Mouse (Mus musculus) embryonic facial prominence, embryonic 13.5 days (tissue): ENCODE measurements around the gene Tectb. TPM values are rescaled to one million over a fixed set of nuclear protein-coding genes. Genes with fewer than 3 reads are reported as not detected.
A peak's percentile ranks its signal among the peaks of the same experiment; 100 is the strongest.

Experiments
- ATAC-seq: fragments of 200-750 bp; cut with Nextera tagmentation; 2 replicates; pipeline ENCODE4 v1.8.0; 2017; ENCODE audit warnings: low read depth; ENCODE audit not compliant: insufficient number of reproducible peaks, insufficient read depth, low FRiP score, low TSS enrichment
- H3K27ac ChIP-seq: fragments of 300-500 bp; sonication (generic); 2 replicates; pipeline ENCODE4 v1.5.1; 2015; ENCODE audit warnings: moderate library complexity, mild to moderate bottlenecking, inconsistent platforms
- H3K27me3 ChIP-seq: fragments of 300-500 bp; sonication (generic); 2 replicates; pipeline ENCODE4 v1.6.1; 2015; ENCODE audit warnings: mild to moderate bottlenecking, inconsistent platforms
- H3K36me3 ChIP-seq: fragments of 300-500 bp; sonication (generic); 2 replicates; pipeline ENCODE4 v1.6.1; 2015; ENCODE audit warnings: mild to moderate bottlenecking, inconsistent platforms
- H3K4me1 ChIP-seq: fragments of 300-500 bp; sonication (generic); 2 replicates; pipeline ENCODE4 v1.6.1; 2015; ENCODE audit warnings: inconsistent platforms
- H3K4me2 ChIP-seq: fragments of 300-500 bp; sonication (generic); 2 replicates; pipeline ENCODE4 v1.6.1; 2015; ENCODE audit warnings: moderate library complexity, mild to moderate bottlenecking, inconsistent platforms
- H3K4me3 ChIP-seq: fragments of 300-500 bp; sonication (generic); 2 replicates; pipeline ENCODE4 v1.5.1; 2015; ENCODE audit warnings: mild to moderate bottlenecking, inconsistent platforms
- H3K9ac ChIP-seq: fragments of 300-500 bp; sonication (generic); 2 replicates; pipeline ENCODE4 v1.6.1; 2015; ENCODE audit warnings: mild to moderate bottlenecking, inconsistent platforms
- H3K9me3 ChIP-seq: fragments of 300-500 bp; sonication (generic); 2 replicates; pipeline ENCODE4 v1.6.1; 2016; ENCODE audit warnings: inconsistent platforms
- WGBS: fragments of 180-500 bp; shearing (Covaris S2); methylation state at CpG from one replicate; pipeline ENCODE4 v1.1.7; 2015; ENCODE audit warnings: mixed read lengths; 5-methylcytosine and 5-hydroxymethylcytosine counted together
- polyA plus RNA-seq: library from polyadenylated mRNA; unstranded; fragments of >200 nt; fragmentation: Nextera tagmentation; extraction: Ambion mirVana; gene quantifications from 2 replicates; pipeline ENCODE4 v1.2.1, GENCODE M21; 2015

Tectb gene
- polyA plus RNA-seq, 1 experiment from 2014 or later: not detected

GRCm38 (mm10) chr19:55213617-55214340, 33.2 kb downstream of the Tectb start:
- Histone ChIP-seq H3K27ac (peak overlapping the region; percentile 28), H3K27me3 (no peaks in the 10 kb centered on the region), H3K4me3 (no peak overlapping the region), H3K4me1 (peaks cover 11% of the 10 kb centered on the region), H3K4me2 (no peak overlapping the region), H3K9ac (no peak overlapping the region), H3K36me3 (no peaks in the 10 kb centered on the region), H3K9me3 (no peaks in the 10 kb centered on the region)
- ATAC-seq: no peak
- 75% methylated on average over 12 of the region's 12 CpGs for WGBS

- H3K9ac ChIP-seq: no peak overlapping the region
- 83% methylated on average over 4 of the region's 4 CpGs for WGBS
- no peaks in the 10 kb centered on the region for H3K36me3 ChIP-seq
- peaks cover 15% of the 10 kb centered on the region for H3K4me1 ChIP-seq
- H3K27ac ChIP-seq: no peak overlapping the region
- no peak overlapping the region for H3K4me2 ChIP-seq
- no peaks in the 10 kb centered on the region for H3K9me3 ChIP-seq
- no peaks in the 10 kb centered on the region for H3K27me3 ChIP-seq
- ATAC-seq: no peak
- no peak overlapping the region for H3K4me3 ChIP-seq
Observed at GRCm38 (mm10) chr19:55216876-55217275, 36.3 kb downstream of the Tectb start.

DNA sequence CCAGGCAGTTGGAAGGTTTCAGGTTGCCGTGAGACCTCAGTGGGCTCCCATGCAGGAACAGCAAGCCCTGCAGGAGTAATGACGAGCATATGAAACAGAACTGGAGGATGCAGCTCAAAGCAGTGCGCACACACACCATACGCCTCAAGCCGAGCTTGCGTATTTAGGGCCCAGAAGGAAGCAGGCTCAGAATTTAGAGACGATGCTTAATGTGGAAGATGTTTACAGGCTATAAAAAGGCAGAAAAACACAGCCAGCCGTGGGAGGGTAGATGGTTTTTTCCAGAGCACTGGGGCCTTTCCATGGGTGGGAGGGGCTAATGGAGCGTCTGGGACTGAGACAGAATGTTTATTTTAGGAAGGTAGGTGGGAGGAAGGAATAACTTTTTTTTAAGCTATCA, 36.8 kb downstream of the Tectb start:
- H3K27ac ChIP-seq: no peak overlapping the region
- no peak overlapping the region for H3K4me2 ChIP-seq
- H3K4me3 ChIP-seq: no peak overlapping the region
- H3K36me3 ChIP-seq: no peaks in the 10 kb centered on the region
- no peak for ATAC-seq
- H3K4me1 ChIP-seq: peaks cover 15% of the 10 kb centered on the region
- no peaks in the 10 kb centered on the region for H3K27me3 ChIP-seq
- H3K9ac ChIP-seq: no peak overlapping the region
- 64% methylated on average over 9 of the region's 9 CpGs for WGBS
- H3K9me3 ChIP-seq: no peaks in the 10 kb centered on the region

- no peak overlapping the region for H3K27ac ChIP-seq
- WGBS: 4% methylated on average over 20 of the region's 20 CpGs
Observed at GRCm38 (mm10) chr19:55218192-55218739, 37.7 kb downstream of the Tectb start.

GRCm38 (mm10) chr19:55218741-55219221, 38.2 kb downstream of the Tectb start:
- no peak for ATAC-seq
- no peaks in the 10 kb centered on the region for H3K27me3 ChIP-seq
- no peak overlapping the region for H3K27ac ChIP-seq
- peak overlapping the region; percentile 46 for H3K4me3 ChIP-seq
- H3K36me3 ChIP-seq: no peaks in the 10 kb centered on the region
- H3K9ac ChIP-seq: peak overlapping the region; percentile 69
- H3K4me2 ChIP-seq: peak overlapping the region; percentile 61
- peaks cover 15% of the 10 kb centered on the region for H3K4me1 ChIP-seq
- 14% methylated on average over 12 of the region's 12 CpGs for WGBS
- no peaks in the 10 kb centered on the region for H3K9me3 ChIP-seq

More at GRCm38 (mm10) chr19:55218192-55218739, 37.7 kb downstream of the Tectb start:
- H3K4me1 ChIP-seq: peaks cover 15% of the 10 kb centered on the region
- peak overlapping the region; percentile 46 for H3K4me3 ChIP-seq
- H3K4me2 ChIP-seq: peak overlapping the region; percentile 61
- ATAC-seq: peak; percentile 49; the same call in 1 of the 2 replicates
- no peaks in the 10 kb centered on the region for H3K36me3 ChIP-seq
- no peaks in the 10 kb centered on the region for H3K27me3 ChIP-seq
- H3K9me3 ChIP-seq: no peaks in the 10 kb centered on the region
- peak overlapping the region; percentile 69 for H3K9ac ChIP-seq

GRCm38 (mm10) chr19:55219359-55219758, 38.8 kb downstream of the Tectb start:
- H3K27me3 ChIP-seq: no peaks in the 10 kb centered on the region
- no peak overlapping the region for H3K27ac ChIP-seq
- no peak overlapping the region for H3K4me3 ChIP-seq
- WGBS: 60% methylated on average over 8 of the region's 8 CpGs
- peaks cover 15% of the 10 kb centered on the region for H3K4me1 ChIP-seq
- no peaks in the 10 kb centered on the region for H3K9me3 ChIP-seq
- H3K4me2 ChIP-seq: peak overlapping the region; percentile 61; the same call in 1 of the 2 replicates
- H3K9ac ChIP-seq: peak overlapping the region; percentile 69; the same call in 1 of the 2 replicates
- ATAC-seq: no peak
- H3K36me3 ChIP-seq: no peaks in the 10 kb centered on the region

- H3K9ac ChIP-seq: no peak overlapping the region
- H3K4me3 ChIP-seq: no peak overlapping the region
- no peaks in the 10 kb centered on the region for H3K9me3 ChIP-seq
- H3K27ac ChIP-seq: no peak overlapping the region
- peaks cover 15% of the 10 kb centered on the region for H3K4me1 ChIP-seq
- H3K27me3 ChIP-seq: no peaks in the 10 kb centered on the region
- H3K36me3 ChIP-seq: no peaks in the 10 kb centered on the region
- 81% methylated on average over 6 of the region's 6 CpGs for WGBS
- ATAC-seq: no peak
- H3K4me2 ChIP-seq: no peak overlapping the region
Observed at GRCm38 (mm10) chr19:55221208-55221607, 40.7 kb downstream of the Tectb start.

DNA sequence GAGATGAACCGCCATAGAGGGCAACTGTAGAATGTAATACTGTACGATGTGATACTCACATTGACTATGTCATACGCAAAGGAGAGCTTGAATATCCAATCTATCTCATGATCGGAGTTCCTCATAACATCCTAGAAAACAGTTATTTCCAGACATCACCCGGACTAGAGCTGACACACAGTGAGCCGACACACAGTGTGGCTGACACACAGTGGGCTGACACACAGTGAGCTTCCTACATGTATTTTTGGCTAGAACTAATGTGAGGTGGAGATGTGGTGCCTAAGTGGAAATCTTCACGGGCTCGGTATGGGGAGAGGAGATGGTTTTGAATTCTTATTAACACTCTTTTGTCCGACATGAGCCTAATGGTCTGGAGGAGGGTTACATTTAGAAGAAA, 41.7 kb downstream of the Tectb start:
- 87% methylated on average over 9 of the region's 9 CpGs for WGBS
- no peak for ATAC-seq

GRCm38 (mm10) chr19:55226621-55227020, 46.1 kb downstream of the Tectb start:
- Histone ChIP-seq H3K27me3 (no peaks in the 10 kb centered on the region), H3K4me2 (no peak overlapping the region), H3K9ac (no peak overlapping the region), H3K4me3 (no peak overlapping the region), H3K9me3 (no peaks in the 10 kb centered on the region), H3K4me1 (no peaks in the 10 kb centered on the region), H3K27ac (no peak overlapping the region), H3K36me3 (no peaks in the 10 kb centered on the region)
- WGBS: 58% methylated on average over 5 of the region's 5 CpGs
- no peak for ATAC-seq

More for the DNA sequence above, 41.7 kb downstream of the Tectb start:
- H3K27ac ChIP-seq: no peak overlapping the region
- H3K36me3 ChIP-seq: no peaks in the 10 kb centered on the region
- peaks cover 13% of the 10 kb centered on the region for H3K4me1 ChIP-seq
- no peaks in the 10 kb centered on the region for H3K27me3 ChIP-seq
- no peak overlapping the region for H3K4me3 ChIP-seq
- H3K9me3 ChIP-seq: no peaks in the 10 kb centered on the region
- H3K4me2 ChIP-seq: no peak overlapping the region
- H3K9ac ChIP-seq: no peak overlapping the region

DNA sequence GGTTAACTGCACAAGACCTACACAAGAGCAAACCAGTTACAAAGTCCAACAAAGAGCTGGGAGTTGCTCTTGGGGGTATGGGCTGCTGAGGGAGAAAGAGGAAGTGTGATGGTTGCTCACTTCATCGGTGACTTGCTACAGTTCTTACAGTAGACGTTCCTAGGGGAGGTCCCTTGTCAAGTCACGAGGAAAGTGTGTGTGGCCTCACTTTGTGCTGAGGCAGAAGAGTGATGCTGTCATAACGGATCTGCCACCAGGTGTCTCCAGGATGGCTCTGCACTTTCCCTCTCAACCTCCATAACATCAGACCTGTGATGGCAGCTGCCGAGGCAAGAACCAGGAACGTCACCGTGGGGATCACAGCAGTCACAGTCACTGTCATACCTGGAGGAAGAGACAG, 46.6 kb downstream of the Tectb start:
- no peak for ATAC-seq
- no peaks in the 10 kb centered on the region for H3K36me3 ChIP-seq
- no peaks in the 10 kb centered on the region for H3K4me1 ChIP-seq
- H3K4me3 ChIP-seq: no peak overlapping the region
- no peaks in the 10 kb centered on the region for H3K9me3 ChIP-seq
- no peak overlapping the region for H3K27ac ChIP-seq
- no peaks in the 10 kb centered on the region for H3K27me3 ChIP-seq
- H3K4me2 ChIP-seq: no peak overlapping the region
- 83% methylated on average over 7 of the region's 7 CpGs for WGBS
- H3K9ac ChIP-seq: no peak overlapping the region

GRCm38 (mm10) chr19:55231081-55231480, 50.5 kb downstream of the Tectb start:
- no peak overlapping the region for H3K9ac ChIP-seq
- 80% methylated on average over 10 of the region's 10 CpGs for WGBS
- H3K9me3 ChIP-seq: no peaks in the 10 kb centered on the region

DNA sequence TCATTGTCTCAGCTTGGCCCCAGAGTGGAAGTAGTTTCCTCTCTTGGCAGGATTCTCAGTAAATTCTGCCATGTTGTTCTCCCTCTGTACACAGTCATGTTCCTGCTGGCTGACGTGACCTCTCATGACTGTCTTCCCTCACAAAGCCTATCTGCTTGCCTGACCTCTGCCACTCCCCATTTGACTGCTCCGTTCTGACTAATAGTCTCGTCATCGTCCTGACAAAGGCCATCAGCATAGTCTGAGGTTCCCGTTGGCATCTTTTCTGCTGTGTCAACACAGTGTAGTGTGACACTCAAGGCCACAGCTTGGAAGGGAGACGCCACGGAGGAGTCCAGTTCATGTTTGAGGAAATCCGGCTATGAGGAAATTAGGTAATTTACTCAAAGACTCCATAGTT, 51.6 kb downstream of the Tectb start:
- H3K9ac ChIP-seq: no peak overlapping the region
- 62% methylated on average over 8 of the region's 8 CpGs for WGBS
- ATAC-seq: no peak
- H3K9me3 ChIP-seq: no peaks in the 10 kb centered on the region
- H3K4me1 ChIP-seq: no peaks in the 10 kb centered on the region
- no peak overlapping the region for H3K27ac ChIP-seq
- no peak overlapping the region for H3K4me2 ChIP-seq
- H3K36me3 ChIP-seq: no peaks in the 10 kb centered on the region
- no peak overlapping the region for H3K4me3 ChIP-seq
- H3K27me3 ChIP-seq: no peaks in the 10 kb centered on the region

More at GRCm38 (mm10) chr19:55231081-55231480, 50.5 kb downstream of the Tectb start:
- H3K36me3 ChIP-seq: no peaks in the 10 kb centered on the region
- ATAC-seq: no peak
- H3K27me3 ChIP-seq: no peaks in the 10 kb centered on the region
- no peak overlapping the region for H3K4me3 ChIP-seq
- H3K4me1 ChIP-seq: no peaks in the 10 kb centered on the region
- H3K27ac ChIP-seq: no peak overlapping the region
- H3K4me2 ChIP-seq: no peak overlapping the region
